Mouse (Mus musculus) forebrain, embryonic 14.5 days (tissue): ENCODE data around the gene Dip2b. TPM values are rescaled to one million over a fixed set of nuclear protein-coding genes. Genes with fewer than 3 reads are reported as not detected.

Experiments
- ATAC-seq: fragments of 200-750 bp; cut with Nextera tagmentation; 2 replicates; pipeline ENCODE4 v1.8.0; 2017; ENCODE audit warnings: mild to moderate bottlenecking, moderate library complexity
- DNase-seq: peaks from one replicate; pipeline ENCODE4 v3.0.0-alpha.2; 2015; ENCODE audit warnings: low spot score
- H3K27ac ChIP-seq: fragments of 300-500 bp; sonication (generic); 2 replicates; pipeline ENCODE4 v1.5.1; 2014; ENCODE audit warnings: low read depth, mild to moderate bottlenecking, control low read depth, low read length, moderate library complexity
- H3K27me3 ChIP-seq: fragments of 300-500 bp; sonication (generic); replicated peaks from 2 replicates; pipeline ENCODE4 v1.6.1; 2014; ENCODE audit warnings: low read length, control low read depth, mixed read lengths; ENCODE audit not compliant: control insufficient read depth, insufficient read depth
- H3K36me3 ChIP-seq: fragments of 300-500 bp; sonication (generic); 2 replicates; pipeline ENCODE4 v1.6.1; 2014; ENCODE audit warnings: low read length, control low read depth; ENCODE audit not compliant: control insufficient read depth, insufficient read depth
- H3K4me1 ChIP-seq: fragments of 300-500 bp; sonication (generic); 2 replicates; pipeline ENCODE4 v1.6.1; 2014; ENCODE audit warnings: antibody characterized with exemption, low read length, control low read depth; ENCODE audit not compliant: control insufficient read depth, insufficient read depth
- H3K4me2 ChIP-seq: fragments of 300-500 bp; sonication (generic); 2 replicates; pipeline ENCODE4 v1.6.1; 2014; ENCODE audit warnings: mild to moderate bottlenecking, control low read depth, low read length
- H3K4me3 ChIP-seq: fragments of 300-500 bp; sonication (generic); 2 replicates; pipeline ENCODE4 v1.5.1; 2014; ENCODE audit warnings: low read depth, low read length, control low read depth
- H3K9ac ChIP-seq: fragments of 300-500 bp; sonication (generic); 2 replicates; pipeline ENCODE4 v1.6.1; 2014; ENCODE audit warnings: mild to moderate bottlenecking, low read length, control low read depth, moderate library complexity
- H3K9me3 ChIP-seq: fragments of 300-500 bp; sonication (generic); replicated peaks from 2 replicates; pipeline ENCODE4 v1.6.1; 2016; ENCODE audit warnings: low read length, control low read depth, mixed read lengths; ENCODE audit not compliant: control insufficient read depth
- WGBS: fragments of 180-500 bp; shearing (Covaris S2); extraction: QIAGEN DNeasy Blood & Tissue Kit; methylation state at CpG from one replicate; pipeline ENCODE4 v1.1.7; 2014; 5-methylcytosine and 5-hydroxymethylcytosine counted together
- polyA plus RNA-seq: library from polyadenylated mRNA; unstranded; fragments of >200 nt; fragmentation: Nextera tagmentation; extraction: Ambion mirVana; gene quantifications from 2 replicates; pipeline ENCODE4 v1.2.1, GENCODE M21; 2014

The Dip2b gene
- polyA plus RNA-seq, 1 experiment from 2014 or later: 16.3 TPM

DNA sequence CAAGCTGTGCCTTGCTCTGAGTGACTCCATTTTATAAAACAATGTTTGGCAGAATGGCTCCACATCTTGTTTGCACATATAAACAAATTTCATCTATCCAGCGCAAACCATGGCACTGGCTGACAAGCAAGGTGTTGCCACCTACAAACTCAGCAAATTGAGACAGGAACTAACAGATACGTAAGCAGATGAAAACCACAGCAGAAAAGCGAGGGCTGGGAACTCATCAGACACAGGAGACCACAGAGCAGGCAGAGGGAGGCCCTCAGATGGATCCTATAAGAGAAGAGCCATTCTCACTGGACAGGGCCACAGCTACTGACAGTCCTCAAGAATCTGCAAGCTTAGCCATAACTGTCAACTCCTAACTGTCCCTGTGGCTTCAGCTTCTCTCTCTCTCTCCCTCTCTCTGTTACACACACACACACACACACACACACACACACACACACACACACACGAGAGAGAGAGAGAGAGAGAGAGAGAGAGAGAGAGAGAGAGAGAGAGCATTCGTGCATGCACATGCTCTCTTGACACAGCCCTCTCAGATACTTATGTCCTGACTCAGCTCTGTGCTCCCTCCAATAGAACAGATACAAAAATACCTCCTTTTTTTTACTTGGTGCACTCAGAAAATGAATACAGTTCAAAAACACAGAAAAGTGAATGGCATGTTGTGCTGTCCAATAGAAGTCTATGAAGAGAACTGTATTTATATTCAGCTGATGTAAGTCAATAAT lies 227.3 kb downstream of the Dip2b start:
- ATAC-seq: no peak
- H3K9ac ChIP-seq: no peak overlapping the region
- H3K27me3 ChIP-seq: no peaks in the 10 kb centered on the region
- no peak overlapping the region for H3K4me3 ChIP-seq
- H3K4me1 ChIP-seq: no peaks in the 10 kb centered on the region
- DNase-seq: no peak
- no peak overlapping the region for H3K27ac ChIP-seq
- WGBS: 84% methylated on average over 4 of the region's 5 CpGs
- peaks cover 16% of the 10 kb centered on the region for H3K36me3 ChIP-seq
- no peaks in the 10 kb centered on the region for H3K9me3 ChIP-seq
- H3K4me2 ChIP-seq: no peak overlapping the region

- ATAC-seq: no peak
- no peak overlapping the region for H3K9ac ChIP-seq
- H3K4me2 ChIP-seq: no peak overlapping the region
- no peak overlapping the region for H3K27ac ChIP-seq
- H3K9me3 ChIP-seq: no peaks in the 10 kb centered on the region
- H3K4me3 ChIP-seq: no peak overlapping the region
- no peak for DNase-seq
- 87% methylated on average over 2 of the region's 2 CpGs for WGBS
- no peaks in the 10 kb centered on the region for H3K4me1 ChIP-seq
- H3K36me3 ChIP-seq: no peaks in the 10 kb centered on the region
- no peaks in the 10 kb centered on the region for H3K27me3 ChIP-seq
Measured at GRCm38 (mm10) chr15:100268916-100269315, 230.5 kb downstream of the Dip2b start.

Other genes with a start within 250 kb of the Dip2b start
- gene Lima1, start 163.2 kb upstream of the Dip2b start, polyA plus RNA-seq: 27.0 and 32.1 TPM in 2 replicates
- not detected in 2 replicates for gene Fam186a, start 71.6 kb upstream of the Dip2b start, polyA plus RNA-seq
- 29.0 and 32.6 TPM in 2 replicates for gene Larp4, start 68.6 kb upstream of the Dip2b start, polyA plus RNA-seq
- gene Atf1, start 189.2 kb downstream of the Dip2b start, polyA plus RNA-seq: 10.3 and 12.1 TPM in 2 replicates
- not detected in 2 replicates for gene Tmprss12, start 242.2 kb downstream of the Dip2b start, polyA plus RNA-seq